Mouse (Mus musculus) heart, postnatal 4 days (tissue): ENCODE results near the gene Rasal2. TPM values are rescaled to one million over a fixed set of nuclear protein-coding genes. Genes with fewer than 3 reads are reported as not detected.
"Not testable (repeated sequence)": the region's sequence is repeated elsewhere in the genome, so short reads cannot be mapped to it uniquely, and the experiment has no call there.

ENCODE experiments used
- DNase-seq: peaks from one replicate; pipeline ENCODE4 v3.0.0; 2021
- total RNA-seq, 2 experiments: library from RNA; stranded (reverse); gene quantifications; 2 replicates each; pipeline ENCODE4 v1.2.3; 2021

Rasal2 gene
- total RNA-seq, 2 experiments from 2014 or later: 32.6 to 35.7 TPM

DNA sequence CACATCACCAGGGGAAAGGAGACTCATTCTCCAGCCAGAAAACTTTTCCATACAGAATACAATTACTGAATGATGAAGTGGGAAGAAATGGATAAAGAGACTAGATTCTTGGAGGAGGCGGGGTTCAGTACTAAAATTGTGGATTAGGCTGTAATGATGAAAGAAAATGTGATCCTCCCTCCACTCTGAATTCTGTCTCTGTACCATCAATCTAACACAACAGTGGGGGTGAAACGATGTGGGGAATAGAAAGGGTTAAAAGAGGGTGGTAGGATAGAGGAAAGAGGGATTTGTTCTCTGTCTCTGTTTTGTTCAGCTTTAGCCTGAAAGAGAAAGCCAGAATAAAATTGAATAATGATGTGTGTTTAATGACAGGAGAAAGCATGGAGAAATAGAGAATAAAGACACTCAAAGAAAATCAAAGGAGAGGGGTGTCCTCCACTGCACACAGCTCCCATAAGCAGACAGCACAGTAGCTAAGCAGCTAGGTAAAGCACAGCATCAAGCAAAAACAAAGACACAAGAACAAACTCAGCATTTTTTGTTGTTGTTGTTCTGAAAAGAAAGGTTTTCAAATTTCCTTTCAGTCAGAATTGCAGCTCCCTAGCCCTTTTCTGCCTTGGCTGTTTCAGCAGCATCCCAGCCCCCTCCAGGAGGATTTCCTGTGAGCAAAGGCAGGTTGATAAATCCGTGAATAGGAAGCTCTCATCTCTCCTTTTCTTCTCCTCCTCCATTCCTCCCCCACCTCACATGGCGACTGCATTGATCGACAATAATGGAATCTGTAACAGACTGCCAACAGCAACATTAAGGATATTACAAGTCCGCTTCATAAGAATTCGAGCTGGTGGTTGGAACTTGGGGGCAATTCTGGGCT lies 168.6 kb downstream of the Rasal2 start:
- DNase-seq: no peak

DNA sequence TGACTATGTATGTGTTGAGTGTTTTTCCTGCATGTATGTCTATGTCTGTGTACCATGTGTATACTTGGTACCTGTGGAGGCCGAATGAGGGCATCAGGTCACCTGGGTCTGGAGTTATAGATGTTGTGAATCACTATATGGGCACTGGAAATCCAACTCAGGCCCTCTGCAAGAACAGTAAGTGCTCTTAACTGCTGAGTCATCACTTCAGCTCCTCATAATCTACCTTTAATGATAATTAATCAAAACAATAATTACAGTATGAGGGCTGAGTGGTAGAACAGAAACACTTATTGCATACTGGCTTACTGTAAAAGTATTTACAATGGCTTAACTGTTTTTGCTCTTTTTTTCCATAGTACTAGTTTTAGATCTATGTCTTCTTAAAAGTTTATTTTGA lies 172.7 kb downstream of the Rasal2 start:
- DNase-seq: no peak

DNA sequence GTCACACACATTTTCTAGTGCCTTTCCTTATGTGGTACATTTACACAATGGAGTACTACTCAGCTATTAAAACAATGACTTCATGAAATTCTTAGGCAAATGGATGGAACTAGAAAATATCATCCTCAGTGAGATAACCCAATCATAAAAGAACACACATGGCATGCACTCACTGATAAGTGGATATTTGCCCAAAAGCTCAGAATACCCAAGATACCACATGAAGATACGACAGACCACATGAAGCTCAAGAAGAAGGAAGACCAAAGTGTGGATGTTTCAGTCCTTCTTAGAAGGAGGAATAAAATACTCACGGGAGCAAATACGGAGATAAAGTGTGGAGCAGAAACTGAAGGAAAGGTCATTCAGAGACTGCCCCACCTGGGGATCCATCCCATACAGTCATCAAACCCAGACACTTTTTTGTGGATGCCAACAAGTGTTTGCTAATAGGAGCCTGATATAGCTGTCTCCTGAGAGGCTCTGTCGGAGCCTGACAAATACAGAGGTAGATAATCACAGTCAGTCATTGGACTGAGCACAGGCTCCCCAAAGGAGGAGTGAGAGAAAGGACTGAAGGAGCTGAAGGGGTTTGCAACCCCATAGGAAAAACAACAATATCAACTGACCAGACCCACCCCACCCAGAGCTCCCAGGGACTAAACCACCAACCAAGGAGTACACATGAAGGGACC lies 175.6 kb downstream of the Rasal2 start:
- DNase-seq: not testable (repeated sequence)

DNA sequence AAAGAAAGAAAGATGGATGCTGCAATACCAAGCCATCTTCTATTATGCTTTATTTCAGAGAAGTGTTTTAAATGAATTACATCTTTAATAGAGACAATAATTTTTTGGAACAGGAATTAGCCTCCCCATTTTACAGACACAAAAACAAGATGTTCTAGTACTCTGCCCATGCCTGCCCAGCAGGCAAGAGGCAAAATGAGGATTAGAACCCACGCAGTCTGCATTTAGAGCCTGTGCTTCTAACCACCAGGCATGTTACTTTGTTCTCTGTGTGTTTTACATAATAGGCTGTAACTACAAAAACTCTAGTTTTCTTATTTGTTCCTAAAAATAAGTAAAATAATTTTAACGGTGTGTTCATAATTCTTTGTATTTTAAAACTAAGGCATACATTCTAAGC lies 178.9 kb downstream of the Rasal2 start:
- no peak for DNase-seq

GRCm38 (mm10) chr1:157232372-157232771 lies 180.0 kb downstream of the Rasal2 start:
- no peak for DNase-seq

GRCm38 (mm10) chr1:157231016-157231415 lies 181.4 kb downstream of the Rasal2 start:
- no peak for DNase-seq

- no peak for DNase-seq
Observed at GRCm38 (mm10) chr1:157230386-157230785, 182.0 kb downstream of the Rasal2 start.

- DNase-seq: no peak
Observed at GRCm38 (mm10) chr1:157225013-157225412, 187.4 kb downstream of the Rasal2 start.

DNA sequence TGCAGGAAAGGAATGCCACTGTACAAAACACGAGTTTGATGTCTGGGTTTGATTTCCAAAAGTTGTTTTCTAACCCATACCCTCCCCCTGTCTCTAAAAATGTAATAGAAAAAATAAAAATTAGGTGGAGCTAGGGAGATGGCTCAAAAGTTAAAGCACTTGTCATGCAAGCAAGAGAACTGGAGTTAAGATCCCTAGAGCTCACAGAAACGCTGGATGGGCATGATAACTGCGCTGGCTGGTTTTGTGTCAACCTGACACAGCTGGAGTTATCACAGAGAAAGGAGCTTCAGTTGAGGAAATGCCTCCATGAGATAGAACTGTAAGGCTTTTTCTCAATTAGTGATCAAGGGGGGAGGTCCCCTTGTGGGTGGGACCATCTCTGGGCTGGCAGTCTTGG lies 191.5 kb downstream of the Rasal2 start:
- DNase-seq: no peak

DNA sequence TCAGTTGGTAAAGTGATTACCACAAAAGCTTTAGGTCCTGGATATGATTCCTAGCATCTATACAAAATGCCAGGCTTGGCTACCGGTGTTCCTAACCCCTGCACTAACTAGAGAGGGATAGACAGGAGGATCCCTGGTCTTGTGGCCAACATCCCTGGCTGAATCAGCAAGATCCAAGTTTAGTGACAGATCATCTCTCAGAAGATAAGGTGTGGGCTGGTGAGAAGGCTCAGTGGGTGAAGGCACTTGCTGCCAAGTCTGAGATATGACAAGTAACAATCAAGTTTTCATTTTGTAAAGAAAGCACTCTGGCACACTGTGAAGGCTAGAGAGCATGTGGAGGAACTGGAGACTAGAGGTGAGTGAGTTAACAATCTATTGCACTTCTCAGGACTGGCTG lies 191.9 kb downstream of the Rasal2 start:
- DNase-seq: no peak

DNA sequence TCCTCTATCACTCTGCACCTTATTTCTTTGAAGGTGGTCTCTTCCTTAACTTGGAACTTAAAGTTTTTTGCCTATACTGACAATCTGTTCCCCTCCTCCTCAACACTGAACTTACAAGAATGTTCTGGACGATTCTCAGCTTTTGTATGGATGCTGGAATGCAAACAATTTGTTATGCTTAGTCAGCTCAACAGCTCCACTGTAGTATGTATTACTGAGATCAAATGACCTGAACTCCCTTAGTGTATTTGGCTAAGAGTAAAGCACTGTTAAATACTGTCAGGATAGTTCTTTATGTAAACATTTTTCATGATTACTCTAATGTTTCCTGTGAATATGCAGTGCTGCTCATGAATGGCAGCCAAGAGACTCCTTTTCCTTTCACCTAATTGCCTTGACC lies 203.6 kb downstream of the Rasal2 start:
- no peak for DNase-seq

- DNase-seq: no peak
Observed at GRCm38 (mm10) chr1:157205685-157206084, 206.7 kb downstream of the Rasal2 start.

GRCm38 (mm10) chr1:157183043-157183442 lies 229.4 kb downstream of the Rasal2 start:
- DNase-seq: no peak

DNA sequence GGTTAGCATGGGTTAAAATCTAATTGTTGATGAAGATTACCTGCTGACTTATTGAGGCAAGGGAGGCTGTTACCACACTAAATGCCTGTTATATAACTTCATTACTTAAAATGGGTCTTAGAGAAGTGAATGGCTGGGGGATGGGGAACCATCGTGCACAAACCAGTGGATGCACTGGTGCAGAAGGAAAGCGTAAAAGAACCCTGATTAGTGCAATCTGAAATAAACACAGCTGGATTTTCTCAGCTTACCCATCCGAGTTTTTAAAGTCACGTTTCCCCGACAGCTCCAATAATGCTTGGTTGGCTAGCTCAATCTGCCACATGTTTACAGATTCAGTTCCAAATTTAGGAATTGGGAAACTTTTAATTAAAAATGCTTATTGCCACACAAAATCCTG lies 230.0 kb downstream of the Rasal2 start:
- no peak for DNase-seq

DNA sequence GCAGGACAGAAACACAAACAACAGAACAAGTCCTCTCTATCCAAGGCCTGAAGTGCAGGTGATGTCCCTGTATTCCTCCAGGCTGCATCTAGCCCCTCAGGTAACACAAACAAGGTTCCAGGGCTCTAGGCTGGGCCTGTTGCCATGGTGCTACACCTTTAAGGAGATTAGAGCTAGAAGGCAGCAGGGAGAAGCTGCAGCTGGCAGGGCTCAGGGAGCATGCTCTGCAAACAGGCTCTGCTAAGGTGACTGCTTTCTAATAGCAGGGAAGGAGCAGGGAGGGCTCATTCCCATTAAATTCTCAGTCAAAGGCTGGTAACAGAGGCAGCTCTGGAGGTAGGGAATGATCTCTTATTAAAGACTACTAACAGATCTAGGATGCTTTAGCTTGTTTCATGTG lies 231.3 kb downstream of the Rasal2 start:
- DNase-seq: peak; percentile 21

GRCm38 (mm10) chr1:157178988-157179764 lies 233.2 kb downstream of the Rasal2 start:
- DNase-seq: peak; percentile 16

DNA sequence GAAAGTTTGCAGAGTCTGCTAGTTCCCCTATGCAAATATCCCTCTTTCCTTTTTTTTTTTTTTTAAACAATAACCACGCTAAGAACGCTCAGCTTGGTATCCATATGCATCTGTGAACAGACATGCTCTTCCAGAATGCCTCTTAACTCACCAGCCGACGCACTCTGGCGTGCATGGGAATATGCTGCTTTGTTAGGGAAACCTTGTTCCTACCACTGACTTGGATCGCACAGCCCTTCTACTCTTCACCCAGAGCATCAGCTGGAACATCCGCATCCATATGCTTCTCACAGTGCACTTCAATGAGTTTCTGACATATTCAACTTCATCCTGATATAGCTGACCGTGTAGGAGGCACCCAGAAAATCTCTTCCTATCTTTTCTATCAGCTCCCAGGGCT lies 243.1 kb downstream of the Rasal2 start:
- DNase-seq: no peak

- DNase-seq: no peak
Observed at GRCm38 (mm10) chr1:157168891-157169290, 243.5 kb downstream of the Rasal2 start.

GRCm38 (mm10) chr1:157153781-157154180 lies 258.6 kb downstream of the Rasal2 start:
- DNase-seq: no peak

- DNase-seq: no peak
Observed at GRCm38 (mm10) chr1:157150107-157150506, 262.3 kb downstream of the Rasal2 start.

- DNase-seq: no peak
Observed at GRCm38 (mm10) chr1:157144621-157145020, 267.8 kb downstream of the Rasal2 start.

DNA sequence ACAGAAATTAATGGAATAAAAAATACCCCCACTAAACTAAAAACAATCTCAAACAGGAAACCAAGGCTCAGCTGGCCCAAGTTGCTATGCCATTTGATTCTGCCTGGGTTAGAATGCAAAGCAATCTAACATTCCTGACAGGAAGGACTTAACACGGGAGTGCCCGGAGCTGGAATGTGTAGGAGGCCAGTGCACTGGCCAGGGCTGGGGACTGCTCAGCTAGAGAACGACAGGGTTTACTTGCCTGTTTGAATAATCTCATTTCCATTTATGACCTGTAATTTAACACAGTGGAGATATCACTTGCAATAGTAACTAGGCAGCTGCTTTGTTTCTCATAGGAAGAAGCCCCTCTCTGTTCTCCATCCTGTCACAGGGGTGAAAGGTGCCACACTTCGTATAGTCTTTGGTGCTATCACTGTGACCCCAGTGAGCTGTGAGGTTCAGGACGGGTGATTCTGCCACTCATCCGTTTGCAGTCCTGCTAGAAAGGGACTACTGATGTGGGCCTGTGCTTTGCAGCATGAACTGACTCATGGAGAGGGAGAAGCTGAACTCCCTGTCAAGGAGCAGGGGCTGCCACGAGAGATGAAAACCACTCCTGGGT lies 269.0 kb downstream of the Rasal2 start:
- no peak for DNase-seq

DNA sequence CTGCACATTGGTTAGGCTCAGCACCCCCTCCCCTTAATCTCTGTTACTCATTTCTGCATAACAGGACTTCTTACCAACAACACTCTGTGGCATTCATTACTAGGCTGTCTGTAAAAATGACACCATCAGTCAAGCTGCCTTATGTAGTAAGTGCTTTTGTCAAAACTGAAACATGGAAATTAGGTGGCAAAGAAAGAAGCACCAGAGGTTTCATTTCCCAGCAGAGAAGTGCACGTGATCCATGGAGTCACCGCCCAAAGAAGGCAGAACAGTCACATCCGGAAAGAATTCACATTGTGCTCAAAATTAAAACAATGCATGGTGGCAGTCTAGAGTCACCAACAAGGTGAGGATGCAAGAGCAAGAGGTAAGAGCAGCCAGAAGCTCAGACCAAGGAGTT lies 271.4 kb downstream of the Rasal2 start:
- no peak for DNase-seq
